Mouse (Mus musculus): ENCODE results near the gene Dab1.

DNA sequence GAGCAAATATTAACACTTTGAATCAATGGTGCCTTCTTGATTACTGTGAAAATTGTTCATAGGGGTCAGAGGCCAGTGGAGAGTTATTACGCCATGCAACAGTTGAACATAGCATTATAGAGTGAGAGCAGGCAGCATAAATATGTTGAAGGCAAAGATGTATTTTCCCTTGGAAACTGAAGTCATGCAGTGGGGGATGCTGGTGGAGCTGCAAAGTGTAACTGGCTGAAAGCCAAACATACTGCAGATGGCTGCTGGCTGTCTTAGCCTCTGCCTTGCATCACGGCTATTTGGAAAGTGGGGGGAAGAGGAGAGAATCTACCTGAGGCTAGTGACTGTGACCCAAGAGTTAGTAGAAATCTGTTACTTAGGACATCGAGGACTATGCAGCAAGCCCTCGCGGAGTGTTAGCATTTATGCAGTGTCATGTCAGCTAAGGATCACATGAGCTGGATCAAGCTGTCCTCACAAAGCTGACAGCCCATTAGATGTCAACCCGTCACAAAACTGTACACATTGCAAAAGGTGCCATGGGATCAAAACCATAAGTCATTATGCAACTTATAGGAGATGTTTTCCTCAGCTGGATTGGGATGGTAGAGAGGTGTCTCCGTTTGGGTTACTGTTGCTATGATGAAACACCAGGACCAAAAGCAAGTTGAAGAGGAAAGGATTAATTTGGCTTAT, 164.5 kb downstream of the Dab1 start:
- TF ChIP-seq CTCF (IDR thresholded peaks at IDR 0.05) (no peak), EP300 (IDR thresholded peaks at IDR 0.05) (peak; percentile 78)
